Mouse (Mus musculus) adrenal gland (tissue): ENCODE results near the gene Riok1.

Experiments
- intact Hi-C: fragments of 180-260 bp; cut with DNase I; formaldehyde crosslinking; loops from one replicate; pipeline ENCODE4 v1.15.1; 2025

Gene Riok1

GRCm38 (mm10) chr13:38049888-38050287 lies 13.1 kb downstream of the Riok1 start:
- intact Hi-C loops: no loop called here

GRCm38 (mm10) chr13:38062678-38063077 lies 25.9 kb downstream of the Riok1 start:
- intact Hi-C loops: loop anchor here (5.0 to 10.0 kb wide), 2 partner anchors 145 to 272 kb away; no protein-coding TSS in a partner anchor

- intact Hi-C loops: loop anchor here (5.0 to 10.0 kb wide), 3 partner anchors 142 to 517 kb away; no protein-coding TSS in a partner anchor
Measured at GRCm38 (mm10) chr13:38064854-38065663, 28.3 kb downstream of the Riok1 start.

GRCm38 (mm10) chr13:38070945-38071344 lies 34.1 kb downstream of the Riok1 start:
- intact Hi-C loops: no loop called here

GRCm38 (mm10) chr13:38073374-38074307 lies 36.8 kb downstream of the Riok1 start:
- intact Hi-C loops: no loop called here

GRCm38 (mm10) chr13:38074404-38074803 lies 37.6 kb downstream of the Riok1 start:
- intact Hi-C loops: no loop called here

- intact Hi-C loops: no loop called here
Measured at GRCm38 (mm10) chr13:38077113-38077512, 40.3 kb downstream of the Riok1 start.

GRCm38 (mm10) chr13:38078836-38079235 lies 42.0 kb downstream of the Riok1 start:
- intact Hi-C loops: no loop called here

- intact Hi-C loops: no loop called here
Measured at GRCm38 (mm10) chr13:38079366-38079765, 42.6 kb downstream of the Riok1 start.

GRCm38 (mm10) chr13:38080014-38080413 lies 43.2 kb downstream of the Riok1 start:
- intact Hi-C loops: no loop called here

GRCm38 (mm10) chr13:38080725-38081124 lies 43.9 kb downstream of the Riok1 start:
- intact Hi-C loops: no loop called here

- intact Hi-C loops: no loop called here
Measured at GRCm38 (mm10) chr13:38081161-38081560, 44.4 kb downstream of the Riok1 start.

GRCm38 (mm10) chr13:38086711-38087110 lies 49.9 kb downstream of the Riok1 start:
- intact Hi-C loops: no loop called here

- intact Hi-C loops: no loop called here
Measured at GRCm38 (mm10) chr13:38088008-38088407, 51.2 kb downstream of the Riok1 start.

- intact Hi-C loops: no loop called here
Measured at GRCm38 (mm10) chr13:38089449-38089848, 52.7 kb downstream of the Riok1 start.

- intact Hi-C loops: no loop called here
Measured at GRCm38 (mm10) chr13:38089871-38090270, 53.1 kb downstream of the Riok1 start.

- intact Hi-C loops: no loop called here
Measured at GRCm38 (mm10) chr13:38096207-38096606, 59.4 kb downstream of the Riok1 start.

GRCm38 (mm10) chr13:38103406-38103805 lies 66.6 kb downstream of the Riok1 start:
- intact Hi-C loops: no loop called here

GRCm38 (mm10) chr13:38104501-38104900 lies 67.7 kb downstream of the Riok1 start:
- intact Hi-C loops: no loop called here

- intact Hi-C loops: no loop called here
Measured at GRCm38 (mm10) chr13:38109081-38109480, 72.3 kb downstream of the Riok1 start.
